Mouse (Mus musculus): ENCODE results near the gene Fgd5.

- TF ChIP-seq POLR2A (IDR thresholded peaks at IDR 0.05; ENCODE audit: borderline replicate concordance, low read depth, low read length): no peak
- TF ChIP-seq CTCF (IDR thresholded peaks at IDR 0.05; ENCODE audit: low read depth, low read length): no peak
Measured at GRCm38 (mm10) chr6:92092737-92093136, 114.1 kb downstream of the Fgd5 start.

Data from bone marrow macrophage, adult 2 months (primary cell).